Mouse (Mus musculus) limb, embryonic 11.5 days (tissue): ENCODE data around the gene Tcte3. TPM values are rescaled to one million over a fixed set of nuclear protein-coding genes. Genes with fewer than 3 reads are reported as not detected.
"Not testable (repeated sequence)": the region's sequence is repeated elsewhere in the genome, so short reads cannot be mapped to it uniquely, and the experiment has no call there.

ENCODE experiments used
- ATAC-seq: fragments of 200-750 bp; cut with Nextera tagmentation; 2 replicates; pipeline ENCODE4 v1.8.0; 2017; ENCODE audit warnings: low read depth; ENCODE audit not compliant: insufficient number of reproducible peaks, low FRiP score, low TSS enrichment
- DNase-seq: peaks from one replicate; pipeline ENCODE4 v3.0.0-alpha.2; 2015; ENCODE audit warnings: low spot score
- H3K27ac ChIP-seq: fragments of 300-500 bp; sonication (generic); replicated peaks from 2 replicates; pipeline ENCODE4 v1.5.1; 2014; ENCODE audit warnings: low read depth, mild to moderate bottlenecking, low read length
- H3K27me3 ChIP-seq: fragments of 300-500 bp; sonication (generic); 2 replicates; pipeline ENCODE4 v1.6.1; 2014; ENCODE audit warnings: mild to moderate bottlenecking, low read length, mixed read lengths; ENCODE audit not compliant: control insufficient read depth, insufficient read depth
- H3K36me3 ChIP-seq: fragments of 300-500 bp; sonication (generic); 2 replicates; pipeline ENCODE4 v1.6.1; 2014; ENCODE audit warnings: mild to moderate bottlenecking, low read length, moderate library complexity, mixed read lengths; ENCODE audit not compliant: control insufficient read depth, insufficient read depth
- H3K4me1 ChIP-seq: fragments of 300-500 bp; sonication (generic); 2 replicates; pipeline ENCODE4 v1.6.1; 2014; ENCODE audit warnings: low read length, mixed read lengths; ENCODE audit not compliant: control insufficient read depth, insufficient read depth
- H3K4me2 ChIP-seq: fragments of 300-500 bp; sonication (generic); 2 replicates; pipeline ENCODE4 v1.6.1; 2014; ENCODE audit warnings: low read depth, mild to moderate bottlenecking, moderate library complexity; ENCODE audit not compliant: severe bottlenecking
- H3K4me3 ChIP-seq: fragments of 300-500 bp; sonication (generic); 2 replicates; pipeline ENCODE4 v1.5.1; 2014; ENCODE audit warnings: low read depth, low read length
- H3K9ac ChIP-seq: fragments of 300-500 bp; sonication (generic); 2 replicates; pipeline ENCODE4 v1.6.1; 2014; ENCODE audit warnings: mild to moderate bottlenecking, low read length
- H3K9me3 ChIP-seq: fragments of 300-500 bp; sonication (generic); 2 replicates; pipeline ENCODE4 v1.6.1; 2016; ENCODE audit warnings: low read length; ENCODE audit not compliant: control insufficient read depth
- WGBS: fragments of 180-500 bp; shearing (Covaris S2); extraction: QIAGEN DNeasy Blood & Tissue Kit; methylation state at CpG from one replicate; pipeline ENCODE4 v1.1.7; 2014; 5-methylcytosine and 5-hydroxymethylcytosine counted together
- polyA plus RNA-seq: library from polyadenylated mRNA; unstranded; fragments of >200 nt; fragmentation: Nextera tagmentation; extraction: Ambion mirVana; gene quantifications from 2 replicates; pipeline ENCODE4 v1.2.1, GENCODE M21; 2014

The Tcte3 gene
- polyA plus RNA-seq = 0.47 TPM in 1 of 2 replicates, not detected in the other

GRCm38 (mm10) chr17:15041175-15041729, at the start of gene Tcte3, which contains the start of the genes Ermard and Gm3448:
Tcte3 (minus strand) TSS chr17:15041488.
Ermard (plus strand) TSS chr17:15041208.
Gm3448 (minus strand) TSS chr17:15041537.
- H3K27me3 ChIP-seq, H3K4me1 ChIP-seq, H3K9ac ChIP-seq, H3K27ac ChIP-seq, DNase-seq, H3K36me3 ChIP-seq, H3K9me3 ChIP-seq, H3K4me2 ChIP-seq, H3K4me3 ChIP-seq: not testable (repeated sequence)
- WGBS = 0% methylated on average over 2 of the region's 56 CpGs
- ATAC-seq = peak; percentile 95

- no peak overlapping the region for H3K27ac ChIP-seq
- no peak overlapping the region for H3K4me2 ChIP-seq
- DNase-seq (peak; percentile 32), ATAC-seq (no peak)
- H3K9me3 ChIP-seq = no peaks in the 10 kb centered on the region
- WGBS = 10% methylated on average over 8 of the region's 8 CpGs
- H3K4me3 ChIP-seq = no peak overlapping the region
- peaks cover 15% of the 10 kb centered on the region for H3K4me1 ChIP-seq
- H3K27me3 ChIP-seq = no peaks in the 10 kb centered on the region
- H3K9ac ChIP-seq = no peak overlapping the region
- H3K36me3 ChIP-seq = no peaks in the 10 kb centered on the region
Observed at GRCm38 (mm10) chr17:15088591-15089001, 47.3 kb upstream of the Tcte3 start.

- ATAC-seq (no peak; the same call in 1 of the 2 replicates), DNase-seq (no peak)
- Histone ChIP-seq H3K36me3 (no peaks in the 10 kb centered on the region), H3K4me3 (no peak overlapping the region), H3K9ac (no peak overlapping the region), H3K4me2 (no peak overlapping the region), H3K27ac (no peak overlapping the region), H3K9me3 (no peaks in the 10 kb centered on the region), H3K4me1 (peaks cover 15% of the 10 kb centered on the region), H3K27me3 (no peaks in the 10 kb centered on the region)
- WGBS = 26% methylated on average over 2 of the region's 2 CpGs
Observed at GRCm38 (mm10) chr17:15088166-15088565, 46.9 kb upstream of the Tcte3 start.

GRCm38 (mm10) chr17:15085006-15085405, 43.7 kb upstream of the Tcte3 start:
- Histone ChIP-seq H3K36me3 (no peaks in the 10 kb centered on the region), H3K27ac (no peak overlapping the region), H3K4me2 (no peak overlapping the region), H3K27me3 (no peaks in the 10 kb centered on the region), H3K4me3 (no peak overlapping the region), H3K9me3 (no peaks in the 10 kb centered on the region), H3K4me1 (peaks cover 15% of the 10 kb centered on the region), H3K9ac (no peak overlapping the region)
- 79% methylated on average over 2 of the region's 2 CpGs for WGBS
- ATAC-seq = no peak
- no peak for DNase-seq

- Histone ChIP-seq H3K9me3 (no peaks in the 10 kb centered on the region), H3K27ac (0 out of 2 replicates have a peak overlapping the region, but pooled peaks have one; percentile 8), H3K36me3 (no peaks in the 10 kb centered on the region), H3K4me1 (peaks cover 15% of the 10 kb centered on the region), H3K9ac (no peak overlapping the region), H3K4me2 (no peak overlapping the region), H3K27me3 (no peaks in the 10 kb centered on the region), H3K4me3 (no peak overlapping the region)
- no peak for ATAC-seq
- WGBS = 68% methylated on average over 13 of the region's 13 CpGs
- no peak for DNase-seq
Observed at GRCm38 (mm10) chr17:15084226-15084848, 43.0 kb upstream of the Tcte3 start.

- H3K9me3 ChIP-seq = no peaks in the 10 kb centered on the region
- H3K4me1 ChIP-seq = no peaks in the 10 kb centered on the region
- H3K9ac ChIP-seq = no peak overlapping the region
- DNase-seq (no peak), ATAC-seq (no peak)
- H3K36me3 ChIP-seq = no peaks in the 10 kb centered on the region
- H3K4me3 ChIP-seq = no peak overlapping the region
- H3K27me3 ChIP-seq = no peaks in the 10 kb centered on the region
- H3K4me2 ChIP-seq = no peak overlapping the region
- 55% methylated on average over 2 of the region's 2 CpGs for WGBS
- H3K27ac ChIP-seq = no peak overlapping the region
Observed at GRCm38 (mm10) chr17:15077536-15077935, 36.2 kb upstream of the Tcte3 start.

- no peak overlapping the region for H3K4me3 ChIP-seq
- DNase-seq (no peak), ATAC-seq (no peak)
- no peak overlapping the region for H3K27ac ChIP-seq
- no peaks in the 10 kb centered on the region for H3K9me3 ChIP-seq
- no peaks in the 10 kb centered on the region for H3K4me1 ChIP-seq
- 79% methylated on average over 8 of the region's 8 CpGs for WGBS
- no peak overlapping the region for H3K4me2 ChIP-seq
- H3K36me3 ChIP-seq = no peaks in the 10 kb centered on the region
- no peaks in the 10 kb centered on the region for H3K27me3 ChIP-seq
- H3K9ac ChIP-seq = no peak overlapping the region
Observed at GRCm38 (mm10) chr17:15075033-15075432, 33.7 kb upstream of the Tcte3 start.

GRCm38 (mm10) chr17:15072211-15072610, 30.9 kb upstream of the Tcte3 start:
- Histone ChIP-seq H3K9ac (no peak overlapping the region), H3K4me3 (no peak overlapping the region), H3K27ac (no peak overlapping the region), H3K4me2 (no peak overlapping the region), H3K4me1 (no peaks in the 10 kb centered on the region), H3K9me3 (no peaks in the 10 kb centered on the region), H3K36me3 (no peaks in the 10 kb centered on the region), H3K27me3 (no peaks in the 10 kb centered on the region)
- 70% methylated on average over 2 of the region's 2 CpGs for WGBS
- DNase-seq (no peak), ATAC-seq (no peak)
